Mouse (Mus musculus) kidney, adult 2 months (tissue): ENCODE measurements at regions not wholly inside any gene's neighbourhood (a gene's known extent, or its start where the extent isn't known, plus 50 kb on each side); places are given as distances from the start of the nearest gene placed in this dataset.
"Not testable (repeated sequence)": the region's sequence is repeated elsewhere in the genome, so short reads cannot be mapped to it uniquely, and the experiment has no call there.

Experiments
- DNase-seq: peaks from one replicate; pipeline ENCODE4 v3.0.0; 2021
- H3K27ac ChIP-seq: fragments of 200-500 bp; 2 replicates; pipeline ENCODE4 v1.5.1; 2012; ENCODE audit warnings: low read depth, low read length, control low read depth, inconsistent platforms; ENCODE audit not compliant: insufficient read depth
- H3K27me3 ChIP-seq: fragments of 200-500 bp; replicated peaks from 2 replicates; pipeline ENCODE4 v1.6.1; 2012; ENCODE audit warnings: mild to moderate bottlenecking, moderate library complexity, low read length, inconsistent platforms; ENCODE audit not compliant: control insufficient read depth, insufficient read depth
- H3K36me3 ChIP-seq: fragments of 200-500 bp; 2 replicates; pipeline ENCODE4 v1.6.1; 2012; ENCODE audit warnings: mild to moderate bottlenecking, moderate library complexity, low read length, inconsistent platforms; ENCODE audit not compliant: control insufficient read depth, insufficient read depth
- H3K4me1 ChIP-seq: fragments of 200-500 bp; 2 replicates; pipeline ENCODE4 v1.6.1; 2011; ENCODE audit warnings: low read length; ENCODE audit not compliant: control insufficient read depth, insufficient read depth
- H3K4me3 ChIP-seq: fragments of 200-500 bp; 2 replicates; pipeline ENCODE4 v1.5.1; 2011; ENCODE audit warnings: mild to moderate bottlenecking, low read depth, low read length, control low read depth; ENCODE audit not compliant: insufficient read depth
- CTCF ChIP-seq: fragments of 200-500 bp; conservative IDR thresholded peaks from 2 replicates; pipeline ENCODE4 v1.5.1; 2011; ENCODE audit warnings: low read depth, mild to moderate bottlenecking, control low read depth, low read length, moderate library complexity, mixed read lengths; ENCODE audit not compliant: insufficient read depth, insufficient read length
- POLR2A ChIP-seq: fragments of 200-500 bp; IDR thresholded peaks from one replicate; pipeline ENCODE4 v1.6.1; 2011; ENCODE audit warnings: low read depth, low read length, control low read depth
- WGBS: fragments of 180-500 bp; shearing (Covaris S2); methylation state at CpG from one replicate; pipeline ENCODE4 v1.1.7; 2018; 5-methylcytosine and 5-hydroxymethylcytosine counted together

- Histone ChIP-seq H3K27me3 (no peaks in the 10 kb centered on the region), H3K36me3 (no peaks in the 10 kb centered on the region), H3K4me1 (no peaks in the 10 kb centered on the region), H3K27ac (no peak overlapping the region), H3K4me3 (no peak overlapping the region)
- no peak for DNase-seq
- 87% methylated on average over 7 of the region's 7 CpGs for WGBS
- TF ChIP-seq POLR2A (no peak), CTCF (no peak)
Measured at GRCm38 (mm10) chr1:143319568-143319967, 320.9 kb upstream of the B3galt2 start.

- DNase-seq = no peak
- Histone ChIP-seq H3K4me1 (no peaks in the 10 kb centered on the region), H3K4me3 (no peak overlapping the region), H3K36me3 (no peaks in the 10 kb centered on the region), H3K27ac (no peak overlapping the region), H3K27me3 (no peaks in the 10 kb centered on the region)
- TF ChIP-seq CTCF (no peak), POLR2A (no peak)
- 68% methylated on average over 1 of the region's 1 CpGs for WGBS
Measured at GRCm38 (mm10) chr1:143351388-143351787, 289.1 kb upstream of the B3galt2 start.

GRCm38 (mm10) chr1:143360256-143360655, 280.2 kb upstream of the B3galt2 start:
- H3K4me1 ChIP-seq, H3K27ac ChIP-seq, H3K27me3 ChIP-seq, DNase-seq, H3K4me3 ChIP-seq, H3K36me3 ChIP-seq: not testable (repeated sequence)

GRCm38 (mm10) chr1:143391851-143392250, 248.6 kb upstream of the B3galt2 start:
- Histone ChIP-seq H3K4me1 (no peaks in the 10 kb centered on the region), H3K4me3 (no peak overlapping the region), H3K27me3 (no peaks in the 10 kb centered on the region), H3K36me3 (no peaks in the 10 kb centered on the region), H3K27ac (no peak overlapping the region)
- DNase-seq = no peak
- TF ChIP-seq POLR2A = no peak
- no peak for TF ChIP-seq CTCF
- 81% methylated on average over 4 of the region's 4 CpGs for WGBS
